Mouse (Mus musculus) erythroblast, adult 5-6 weeks (primary cell): ENCODE measurements around the gene Cox7b. TPM values are rescaled to one million over a fixed set of nuclear protein-coding genes. Genes with fewer than 3 reads are reported as not detected.

Source experiments
- total RNA-seq, 2 experiments: library from RNA; stranded (forward) in 1 of 2; stranded (reverse) in 1 of 2; fragments of 150-400 nt in 1 of 2; fragments of 200-764, 138-1000 nt in 1 of 2; gene quantifications; 2 replicates each; pipeline versions ENCODE4 v1.2.3 to v1.2.4; 2015 to 2017; ENCODE audit warnings: low replicate concordance in 2 of 2

Gene Cox7b
- total RNA-seq, 2 experiments from 2014 or later, result 68.3 to 80.1 TPM

Other genes with a start within 250 kb of the Cox7b start
- gene Atrx, start 86.3 kb upstream of the Cox7b start, total RNA-seq (2015; ENCODE audit: low replicate concordance), result 44.1 and 57.8 TPM in 2 replicates
- gene Atrx, start 86.3 kb upstream of the Cox7b start, total RNA-seq (2017; ENCODE audit: low replicate concordance), result 112 and 174 TPM in 2 replicates
- 15.7 and 17.5 TPM in 2 replicates for gene Magt1, start 3.8 kb upstream of the Cox7b start, total RNA-seq (2015; ENCODE audit: low replicate concordance)
- 15.9 and 19.8 TPM in 2 replicates for gene Magt1, start 3.8 kb upstream of the Cox7b start, total RNA-seq (2017; ENCODE audit: low replicate concordance)
- 4.0 and 5.6 TPM in 2 replicates for gene Atp7a, start 11.6 kb downstream of the Cox7b start, total RNA-seq (2015; ENCODE audit: low replicate concordance)
- 7.3 and 9.1 TPM in 2 replicates for gene Atp7a, start 11.6 kb downstream of the Cox7b start, total RNA-seq (2017; ENCODE audit: low replicate concordance)
- gene Tlr13, start 127.5 kb downstream of the Cox7b start, total RNA-seq (2015; ENCODE audit: low replicate concordance), result 9.0 and 11.9 TPM in 2 replicates
- 9.5 and 9.8 TPM in 2 replicates for gene Tlr13, start 127.5 kb downstream of the Cox7b start, total RNA-seq (2017; ENCODE audit: low replicate concordance)
- gene Pgk1, start 171.4 kb downstream of the Cox7b start, total RNA-seq (2015; ENCODE audit: low replicate concordance), result 75.0 and 90.3 TPM in 2 replicates
- 57.3 and 67.1 TPM in 2 replicates for gene Pgk1, start 171.4 kb downstream of the Cox7b start, total RNA-seq (2017; ENCODE audit: low replicate concordance)
- 2.7 and 6.9 TPM in 2 replicates for gene Taf9b, start 205.5 kb downstream of the Cox7b start, total RNA-seq (2015; ENCODE audit: low replicate concordance)
- 2.0 TPM in 1 of 2 replicates, not detected in the other for gene Taf9b, start 205.5 kb downstream of the Cox7b start, total RNA-seq (2017; ENCODE audit: low replicate concordance)
- not detected in 2 replicates for gene Fnd3c2, start 239.7 kb downstream of the Cox7b start, total RNA-seq (2015; ENCODE audit: low replicate concordance)
- gene Fnd3c2, start 239.7 kb downstream of the Cox7b start, total RNA-seq (2017; ENCODE audit: low replicate concordance), result not detected in 2 replicates